Mouse (Mus musculus) stomach, postnatal 0 days (tissue): ENCODE data around the gene Me3.

Experiments used
- CTCF ChIP-seq: IDR thresholded peaks from 2 replicates; pipeline ENCODE4 v1.5.1; 2016; ENCODE audit warnings: antibody characterized with exemption, low read depth, mild to moderate bottlenecking, moderate library complexity
- EP300 ChIP-seq: optimal IDR thresholded peaks from 2 replicates; pipeline ENCODE3; 2016; ENCODE audit warnings: antibody characterized with exemption

- no peak for TF ChIP-seq CTCF
- TF ChIP-seq EP300: no peak
Observed at GRCm38 (mm10) chr7:89749183-89749582, 117.0 kb downstream of the Me3 start.
